Mouse (Mus musculus) subcutaneous adipose tissue, adult 2 months (tissue): ENCODE data around the gene Dnajc15. TPM values are rescaled to one million over a fixed set of nuclear protein-coding genes. Genes with fewer than 3 reads are reported as not detected.

ENCODE experiments used
- polyA plus RNA-seq: library from polyadenylated mRNA; depleted of rRNA; stranded (reverse); fragments of >200 nt; gene quantifications from 2 replicates; pipeline ENCODE4 v1.2.3, GENCODE M21; 2012; ENCODE audit warnings: low replicate concordance; rRNA removed

The Dnajc15 gene
- 18.1 and 41.8 TPM in 2 replicates for polyA plus RNA-seq

GRCm38 (mm10) chr14:77874304-77875241 is at the start of gene Dnajc15:
Gene Dnajc15 (minus strand): TSS chr14:77875125.

DNA sequence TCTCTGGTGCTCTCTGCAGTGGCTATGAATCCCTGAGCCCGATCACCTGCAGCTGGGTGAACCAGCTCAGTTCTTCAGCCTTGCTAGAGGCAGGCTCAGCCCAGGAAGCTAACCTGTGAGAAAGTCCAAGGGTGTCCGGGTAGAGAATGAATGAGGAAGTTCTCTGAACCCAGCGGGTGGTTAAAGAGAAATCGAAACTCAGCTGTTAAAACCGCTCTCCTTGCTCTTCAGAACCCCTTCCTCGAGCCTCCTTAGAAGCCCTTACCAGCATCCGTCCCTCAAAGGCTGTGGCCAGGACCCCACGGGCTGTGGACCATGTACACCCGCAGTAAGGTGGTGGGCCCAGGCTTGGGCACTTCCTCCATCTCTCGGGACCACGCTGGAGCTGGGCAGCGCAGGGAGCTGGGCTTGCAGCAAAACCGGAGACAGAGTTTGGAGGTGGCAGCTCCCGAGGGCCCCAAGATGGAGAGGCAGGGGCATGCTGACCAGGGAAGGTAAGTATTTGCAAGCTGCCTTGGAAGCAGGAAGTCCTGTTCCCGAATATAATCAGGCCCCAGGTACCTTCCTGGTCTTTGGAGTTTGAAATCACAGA is 29.3 kb upstream of the Dnajc15 start, which contains the start of gene Epsti1:
Gene Epsti1 (plus strand): TSS at position 69 of the 592 bp plus-strand sequence.

Other genes starting within 250 kb of the Dnajc15 start
- gene Epsti1, start 29.1 kb upstream of the Dnajc15 start, polyA plus RNA-seq: 3.3 and 10.2 TPM in 2 replicates
- not detected in 2 replicates for gene Fam216b, start 213.9 kb upstream of the Dnajc15 start, polyA plus RNA-seq